Mouse (Mus musculus) testis, adult 2 months (tissue): ENCODE measurements around the gene Prr22. TPM values are rescaled to one million over a fixed set of nuclear protein-coding genes. Genes with fewer than 3 reads are reported as not detected.

Experiments
- H3K27ac ChIP-seq: fragments of 200-500 bp; 2 replicates; pipeline ENCODE4 v1.5.1; 2012; ENCODE audit warnings: low read depth, low read length; ENCODE audit not compliant: control insufficient read depth, insufficient read depth
- H3K27me3 ChIP-seq: fragments of 200-500 bp; 2 replicates; pipeline ENCODE4 v1.6.1; 2012; ENCODE audit warnings: mild to moderate bottlenecking, low read length, moderate library complexity; ENCODE audit not compliant: control insufficient read depth, insufficient read depth
- H3K36me3 ChIP-seq: fragments of 200-500 bp; 2 replicates; pipeline ENCODE4 v1.6.1; 2012; ENCODE audit warnings: mild to moderate bottlenecking, low read length; ENCODE audit not compliant: control insufficient read depth, insufficient read depth
- H3K4me1 ChIP-seq: fragments of 200-500 bp; 2 replicates; pipeline ENCODE4 v1.6.1; 2012; ENCODE audit warnings: low read length; ENCODE audit not compliant: control insufficient read depth, insufficient read depth
- H3K4me3 ChIP-seq: fragments of 200-500 bp; 2 replicates; pipeline ENCODE4 v1.5.1; 2012; ENCODE audit warnings: low read depth, mild to moderate bottlenecking, low read length, moderate library complexity, mixed read lengths; ENCODE audit not compliant: control insufficient read depth
- CTCF ChIP-seq: fragments of 200-500 bp; IDR thresholded peaks from 2 replicates; pipeline ENCODE4 v1.5.1; 2012; ENCODE audit warnings: low read depth, mild to moderate bottlenecking, inconsistent platforms, low read length, moderate library complexity; ENCODE audit not compliant: control insufficient read depth, insufficient read depth, insufficient replicate concordance
- POLR2A ChIP-seq: fragments of 200-500 bp; IDR thresholded peaks from 2 replicates; pipeline ENCODE4 v1.6.1; 2012; ENCODE audit warnings: low read depth, mild to moderate bottlenecking, inconsistent platforms, low read length, moderate library complexity; ENCODE audit not compliant: control insufficient read depth
- polyA plus RNA-seq: library from polyadenylated mRNA; depleted of rRNA; stranded (reverse); fragments of >200 nt; gene quantifications from 2 replicates; pipeline ENCODE4 v1.2.3, GENCODE M21; 2012; rRNA removed

The Prr22 gene
- polyA plus RNA-seq, 1 experiment, result 158 TPM

- Histone ChIP-seq H3K4me3 (peak overlapping the region; percentile 76), H3K36me3 (peaks cover 1% of the 10 kb centered on the region; the same call in 1 of the 2 replicates), H3K27ac (peak overlapping the region; percentile 72), H3K27me3 (no peaks in the 10 kb centered on the region), H3K4me1 (peaks cover 28% of the 10 kb centered on the region)
- no peak for TF ChIP-seq CTCF
- 0 out of 2 replicates have a peak, but pooled peaks have one; percentile 19 for TF ChIP-seq POLR2A
These were observed 44.4 kb downstream of the Prr22 start for GRCm38 (mm10) chr17:56814316-56815056.

- peak overlapping the region; percentile 72; the same call in 1 of the 2 replicates for H3K27ac ChIP-seq
- peaks cover 1% of the 10 kb centered on the region; the same call in 1 of the 2 replicates for H3K36me3 ChIP-seq
- TF ChIP-seq CTCF (no peak), POLR2A (no peak)
- no peaks in the 10 kb centered on the region for H3K27me3 ChIP-seq
- H3K4me3 ChIP-seq, result peak overlapping the region; percentile 68
- H3K4me1 ChIP-seq, result peaks cover 32% of the 10 kb centered on the region
These were observed 45.0 kb downstream of the Prr22 start for GRCm38 (mm10) chr17:56815057-56815345.

- TF ChIP-seq CTCF, result no peak
- H3K27me3 ChIP-seq, result no peaks in the 10 kb centered on the region
- no peak overlapping the region for H3K4me3 ChIP-seq
- no peak overlapping the region for H3K27ac ChIP-seq
- H3K4me1 ChIP-seq, result peaks cover 21% of the 10 kb centered on the region
- H3K36me3 ChIP-seq, result peaks cover 1% of the 10 kb centered on the region; the same call in 1 of the 2 replicates
These were observed 48.1 kb downstream of the Prr22 start for GRCm38 (mm10) chr17:56818067-56818636.

- TF ChIP-seq CTCF (no peak), POLR2A (no peak)
These were observed 49.0 kb downstream of the Prr22 start for GRCm38 (mm10) chr17:56819032-56819545.

GRCm38 (mm10) chr17:56819694-56820111 is 49.7 kb downstream of the Prr22 start:
- Histone ChIP-seq H3K4me3 (no peak overlapping the region), H3K27ac (no peak overlapping the region), H3K27me3 (no peaks in the 10 kb centered on the region), H3K4me1 (peaks cover 14% of the 10 kb centered on the region), H3K36me3 (no peaks in the 10 kb centered on the region)
- TF ChIP-seq POLR2A (no peak), CTCF (no peak)

More at GRCm38 (mm10) chr17:56819032-56819545, 49.0 kb downstream of the Prr22 start:
- no peak overlapping the region for H3K4me3 ChIP-seq
- peaks cover 1% of the 10 kb centered on the region; the same call in 1 of the 2 replicates for H3K36me3 ChIP-seq
- H3K4me1 ChIP-seq, result peaks cover 18% of the 10 kb centered on the region
- no peaks in the 10 kb centered on the region for H3K27me3 ChIP-seq
- no peak overlapping the region for H3K27ac ChIP-seq

Other genes starting within 250 kb of the Prr22 start
- gene Gm20219, start 215.9 kb upstream of the Prr22 start, polyA plus RNA-seq, result 2.0 and 2.3 TPM in 2 replicates
- 92.2 and 99.2 TPM in 2 replicates for gene Safb2, start 185.7 kb upstream of the Prr22 start, polyA plus RNA-seq
- 104 and 116 TPM in 2 replicates for gene Safb, start 185.4 kb upstream of the Prr22 start, polyA plus RNA-seq
- 253 and 274 TPM in 2 replicates for gene 2410015M20Rik, start 160.5 kb upstream of the Prr22 start, polyA plus RNA-seq
- gene Rpl36, start 156.8 kb upstream of the Prr22 start, polyA plus RNA-seq, result 1,820 and 2,071 TPM in 2 replicates
- gene Lonp1, start 143.4 kb upstream of the Prr22 start, polyA plus RNA-seq, result 22.8 and 23.5 TPM in 2 replicates
- gene Catsperd, start 142.1 kb upstream of the Prr22 start, polyA plus RNA-seq, result 182 and 184 TPM in 2 replicates
- 98.4 and 120 TPM in 2 replicates for gene Ranbp3, start 97.0 kb upstream of the Prr22 start, polyA plus RNA-seq
- gene Ndufa11, start 52.5 kb upstream of the Prr22 start, polyA plus RNA-seq, result 135 and 159 TPM in 2 replicates
- 9.2 and 12.4 TPM in 2 replicates for gene Vmac, start 52.2 kb upstream of the Prr22 start, polyA plus RNA-seq
- 7.8 and 9.2 TPM in 2 replicates for gene Nrtn, start 12.7 kb upstream of the Prr22 start, polyA plus RNA-seq
- gene Dus3l, start 5.5 kb upstream of the Prr22 start, polyA plus RNA-seq, result 29.7 and 31.3 TPM in 2 replicates
- 312 and 332 TPM in 2 replicates for gene Rfx2, start 60.8 kb downstream of the Prr22 start, polyA plus RNA-seq
- 166 TPM in 2 replicates for gene Acsbg2, start 104.2 kb downstream of the Prr22 start, polyA plus RNA-seq
- 157 and 164 TPM in 2 replicates for gene 1700061G19Rik, start 105.2 kb downstream of the Prr22 start, polyA plus RNA-seq
- gene Mllt1, start 165.2 kb downstream of the Prr22 start, polyA plus RNA-seq, result 60.6 and 73.5 TPM in 2 replicates
- gene Acer1, start 211.9 kb downstream of the Prr22 start, polyA plus RNA-seq, result not detected in 2 replicates
- gene Clpp, start 220.1 kb downstream of the Prr22 start, polyA plus RNA-seq, result 31.1 and 33.7 TPM in 2 replicates
- 30.2 and 35.7 TPM in 2 replicates for gene Alkbh7, start 227.1 kb downstream of the Prr22 start, polyA plus RNA-seq
- gene Pspn, start 229.8 kb downstream of the Prr22 start, polyA plus RNA-seq, result not detected in 2 replicates
- gene Gtf2f1, start 241.0 kb downstream of the Prr22 start, polyA plus RNA-seq, result 175 and 195 TPM in 2 replicates
- 19.7 and 21.3 TPM in 2 replicates for gene Gm17949, start 241.2 kb downstream of the Prr22 start, polyA plus RNA-seq